Mouse (Mus musculus): ENCODE measurements around the gene Eef1akmt3.

DNA sequence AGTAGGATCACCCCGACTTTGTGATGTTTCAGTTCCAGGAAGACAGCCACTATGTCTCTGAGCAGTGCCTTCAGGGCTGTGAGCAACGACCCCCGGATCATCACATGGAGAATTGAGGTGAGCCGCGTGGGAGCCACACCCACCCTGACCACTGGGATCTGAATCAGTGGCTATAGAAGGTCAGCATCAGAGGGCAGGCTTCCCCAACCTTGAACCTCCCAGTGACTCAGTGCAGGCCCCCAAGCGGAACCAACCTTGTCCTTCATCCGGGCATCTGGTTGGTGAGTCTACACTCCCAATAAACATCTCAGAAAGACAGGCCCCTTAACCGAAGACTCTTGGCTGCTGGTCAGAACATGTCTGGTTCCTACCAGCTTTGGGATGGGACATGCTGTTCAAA lies 38.0 kb downstream of the Eef1akmt3 start:
- TF ChIP-seq CTCF (IDR thresholded peaks at IDR 0.05; ENCODE audit: low read depth) (no peak), EP300 (IDR thresholded peaks at IDR 0.05; ENCODE audit: low read depth) (no peak)

Measured in liver, postnatal 0 days (tissue).